Mouse (Mus musculus) brain, embryonic 14.5 days (tissue): ENCODE measurements around the gene Pcp4. TPM values are rescaled to one million over a fixed set of nuclear protein-coding genes. Genes with fewer than 3 reads are reported as not detected.

ENCODE experiments used
- DNase-seq: peaks from one replicate; pipeline ENCODE4 v3.0.0-alpha.2; 2011; ENCODE audit warnings: low read depth
- CTCF ChIP-seq: fragments of 200-500 bp; IDR thresholded peaks from 2 replicates; pipeline ENCODE4 v1.5.1; 2012; ENCODE audit warnings: inconsistent platforms, mild to moderate bottlenecking, moderate library complexity, borderline replicate concordance; ENCODE audit not compliant: insufficient read depth, insufficient read length; ENCODE audit errors: extremely low read depth
- POLR2A ChIP-seq: fragments of 200-500 bp; IDR thresholded peaks from 2 replicates; pipeline ENCODE4 v1.6.1; 2012; ENCODE audit warnings: mild to moderate bottlenecking, inconsistent platforms, borderline replicate concordance; ENCODE audit not compliant: poor library complexity, insufficient read depth, insufficient read length, severe bottlenecking; ENCODE audit errors: extremely low read depth
- polyA plus RNA-seq: library from polyadenylated mRNA; depleted of rRNA; stranded (reverse); fragments of >200 nt; gene quantifications from 2 replicates; pipeline ENCODE4 v1.2.3, GENCODE M21; 2012; rRNA removed

Pcp4 gene
- polyA plus RNA-seq: 76.6 and 125 TPM in 2 replicates

DNA sequence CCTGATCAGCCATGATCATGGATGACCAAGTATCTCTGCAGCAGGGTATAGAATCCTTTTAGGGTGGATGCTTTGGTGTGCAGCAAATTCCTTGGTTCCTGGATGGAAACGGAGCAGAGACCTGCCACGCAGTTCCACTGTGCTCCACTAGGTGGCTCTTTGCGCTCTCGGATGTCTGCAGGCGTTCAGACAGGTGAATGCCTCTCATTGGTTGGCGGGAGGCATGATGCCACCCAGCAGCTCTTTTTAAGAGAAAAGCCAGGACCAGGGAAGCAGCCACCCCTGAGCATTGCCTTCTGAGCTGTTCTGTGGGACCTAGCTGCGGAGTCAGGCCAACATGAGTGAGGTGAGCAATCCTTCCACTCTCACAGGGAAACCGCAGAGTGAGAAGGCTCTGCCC lies at the start of gene Pcp4:
Gene Pcp4 (plus strand): TSS at position 162 of the 400 bp plus-strand sequence.
- peak; percentile 92 for DNase-seq
- TF ChIP-seq CTCF: peak; percentile 99
- TF ChIP-seq POLR2A: no peak

DNA sequence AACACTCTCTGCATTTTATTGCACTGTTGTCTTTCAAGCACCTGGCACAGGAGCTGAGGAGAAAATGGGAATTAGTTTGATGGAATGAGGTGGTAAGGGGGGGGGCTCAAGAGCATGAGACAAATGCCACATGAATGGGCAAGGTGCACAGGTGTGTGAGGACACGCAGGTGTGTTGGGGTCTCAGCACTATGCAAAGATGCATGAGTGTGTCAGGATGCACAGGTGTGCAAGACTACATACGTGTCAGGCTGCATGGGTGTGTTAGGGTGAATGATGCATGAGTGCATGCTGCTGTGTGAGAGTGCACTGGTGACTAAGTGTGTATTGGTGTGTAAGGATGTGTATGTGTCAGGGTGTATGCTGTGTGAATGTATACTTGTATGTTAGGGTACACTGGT lies 42.4 kb upstream of the Pcp4 start:
- no peak for TF ChIP-seq CTCF
- DNase-seq: no peak

DNA sequence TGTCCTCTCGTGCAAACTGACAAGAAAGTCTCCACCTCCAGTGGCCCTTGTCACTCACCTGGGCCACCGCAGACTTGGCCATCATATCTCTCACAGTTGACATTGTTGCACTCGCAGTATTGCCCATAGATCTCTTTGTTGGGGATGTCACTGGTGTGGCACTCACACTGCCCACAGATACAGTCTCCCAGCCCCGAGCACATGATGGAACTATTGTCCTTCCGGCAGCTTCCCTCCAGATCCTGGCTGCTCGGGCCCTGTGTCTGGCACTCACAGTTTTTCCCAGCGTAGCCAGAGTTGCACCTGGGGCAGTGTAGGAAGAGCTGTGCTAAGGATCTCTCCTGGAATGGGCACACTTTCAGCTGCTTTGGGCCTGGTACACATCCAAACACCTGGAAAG lies 40.7 kb upstream of the Pcp4 start:
- DNase-seq: no peak
- TF ChIP-seq CTCF (no peak), POLR2A (no peak)

DNA sequence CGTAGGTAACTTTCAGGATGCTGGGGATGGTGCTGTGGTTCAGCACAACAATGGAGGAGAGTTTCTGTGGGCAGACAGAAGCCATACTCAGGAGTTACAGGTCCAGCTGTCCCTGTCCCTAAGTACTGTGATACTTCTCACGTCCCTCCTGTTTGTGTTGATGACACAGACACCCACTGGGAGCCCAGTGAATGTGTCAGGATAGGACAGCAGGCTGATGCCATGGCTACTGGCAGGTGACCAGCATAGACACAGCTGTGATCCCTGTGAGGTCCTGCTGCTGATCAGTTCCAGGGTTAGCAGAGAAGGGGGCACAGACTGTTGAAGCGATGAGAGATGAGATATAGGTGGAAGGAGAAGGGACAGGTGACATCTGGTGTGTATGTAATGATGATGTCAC lies 38.4 kb upstream of the Pcp4 start:
- TF ChIP-seq CTCF (no peak), POLR2A (no peak)
- no peak for DNase-seq

DNA sequence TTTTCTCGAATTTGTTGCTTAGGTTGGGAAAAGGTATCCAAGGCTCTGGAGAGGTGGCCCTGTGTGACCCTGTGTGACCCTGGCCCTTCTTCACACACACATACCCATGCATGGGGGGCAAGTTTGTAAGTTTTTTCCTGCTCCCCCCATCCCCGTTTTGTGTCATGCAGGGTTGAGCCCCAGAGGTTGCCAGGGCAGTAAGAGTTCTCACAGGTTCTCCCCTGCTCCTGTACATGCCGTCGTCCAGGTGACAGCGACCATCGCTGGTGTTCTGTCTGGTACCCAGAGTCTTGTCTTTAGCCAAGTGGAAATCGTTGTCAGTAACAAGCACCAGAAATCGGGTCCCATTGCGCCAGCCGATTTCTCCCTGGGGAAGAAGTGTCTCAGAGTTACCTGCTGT lies 34.1 kb upstream of the Pcp4 start:
- DNase-seq: no peak
- TF ChIP-seq POLR2A (no peak), CTCF (no peak)

DNA sequence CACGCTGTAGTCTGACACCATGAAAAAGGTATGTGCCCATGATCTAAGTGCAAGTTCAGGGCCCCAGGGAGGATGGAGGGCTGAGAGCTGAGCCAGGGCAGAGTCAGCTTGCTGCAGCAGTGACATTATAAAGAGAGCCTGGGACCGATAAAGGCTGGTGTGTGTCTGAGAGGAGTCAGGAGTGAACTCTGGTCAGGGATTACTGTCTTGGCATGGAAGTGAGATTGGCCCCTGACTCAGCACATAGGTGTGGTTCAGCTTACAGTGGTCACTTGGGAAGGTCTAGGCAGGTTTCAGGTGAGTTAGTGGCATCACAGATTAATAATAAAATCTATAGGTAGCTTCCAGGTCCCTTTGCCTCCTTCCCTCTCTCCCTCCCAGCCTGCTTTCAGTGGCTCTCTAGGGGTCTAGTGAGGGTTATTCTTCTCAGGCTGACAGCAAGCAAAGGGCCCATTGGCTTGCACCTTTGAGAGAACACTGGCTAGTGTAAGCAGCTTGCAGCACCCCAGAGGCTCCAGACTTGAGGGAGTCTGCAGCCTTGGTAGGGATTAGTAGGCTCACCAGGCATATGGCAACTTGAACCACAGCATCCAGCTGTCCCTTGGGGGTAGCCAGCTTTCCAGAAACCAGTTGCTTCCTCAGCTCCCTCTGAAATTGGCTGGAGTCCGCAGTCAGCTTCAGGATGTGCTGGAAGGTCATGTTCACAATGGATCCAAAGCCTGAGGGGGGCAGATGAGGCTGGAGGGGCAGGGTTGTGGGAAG lies 33.2 kb upstream of the Pcp4 start:
- DNase-seq: no peak
- no peak for TF ChIP-seq POLR2A
- TF ChIP-seq CTCF: no peak

DNA sequence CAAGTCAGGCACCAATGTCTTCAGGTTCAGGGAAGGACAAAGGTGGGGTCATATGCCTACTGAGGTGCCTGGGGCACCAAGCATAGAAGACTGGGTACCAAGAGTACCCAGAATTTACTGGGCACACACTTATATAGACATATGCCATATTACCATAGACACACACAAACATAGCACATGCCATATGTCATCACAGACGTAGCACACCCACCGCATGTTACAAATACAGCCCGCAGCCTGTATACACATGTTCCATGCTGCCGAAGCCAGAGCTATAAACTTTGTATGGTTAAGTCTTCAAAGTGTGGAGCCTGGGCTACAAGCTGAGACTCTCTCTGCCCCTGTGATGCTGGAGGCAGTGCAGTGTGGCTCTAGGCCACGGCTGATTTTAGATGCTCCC lies 28.5 kb upstream of the Pcp4 start:
- DNase-seq: peak; percentile 61
- no peak for TF ChIP-seq POLR2A
- TF ChIP-seq CTCF: no peak

DNA sequence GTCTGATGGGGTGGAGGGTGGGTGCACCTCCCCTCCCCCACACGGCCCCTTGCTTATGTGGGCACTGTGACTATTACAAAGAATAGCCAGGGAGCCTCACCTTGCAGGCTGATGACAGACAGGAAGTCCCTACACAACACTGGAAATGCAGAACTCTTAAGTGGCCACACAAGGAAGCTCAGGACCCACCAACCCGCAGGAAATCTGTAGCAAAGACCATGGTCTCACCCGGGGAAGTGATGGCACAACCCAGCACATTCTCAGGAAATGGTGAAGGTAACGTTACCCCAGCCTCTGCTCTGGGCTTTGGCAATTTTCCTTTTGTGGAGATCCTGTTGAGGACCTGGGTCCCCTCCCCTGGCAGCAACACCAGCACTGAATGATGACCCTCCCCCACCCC lies 27.7 kb upstream of the Pcp4 start:
- no peak for TF ChIP-seq POLR2A
- TF ChIP-seq CTCF: no peak
- no peak for DNase-seq

DNA sequence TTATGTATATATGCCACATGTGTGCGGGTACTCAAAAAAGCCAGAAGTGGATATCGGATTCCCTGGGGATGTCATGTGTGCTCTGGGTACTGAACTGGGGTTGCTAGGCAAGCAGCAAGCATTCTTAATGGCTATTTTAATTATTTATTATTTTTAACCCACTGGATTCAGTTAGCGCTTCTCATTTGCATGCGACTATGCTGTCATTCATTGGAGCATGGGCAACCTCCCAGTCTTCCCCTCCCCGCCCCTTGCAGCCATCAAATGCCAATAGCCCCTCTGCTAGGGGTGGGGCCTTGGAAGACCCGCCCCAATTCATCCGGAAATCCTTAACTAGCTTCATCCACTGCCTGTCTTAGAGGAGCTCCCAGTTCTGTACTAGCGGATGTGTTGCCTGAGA lies 26.5 kb upstream of the Pcp4 start:
- peak; percentile 63 for DNase-seq
- TF ChIP-seq POLR2A: no peak
- TF ChIP-seq CTCF: no peak

DNA sequence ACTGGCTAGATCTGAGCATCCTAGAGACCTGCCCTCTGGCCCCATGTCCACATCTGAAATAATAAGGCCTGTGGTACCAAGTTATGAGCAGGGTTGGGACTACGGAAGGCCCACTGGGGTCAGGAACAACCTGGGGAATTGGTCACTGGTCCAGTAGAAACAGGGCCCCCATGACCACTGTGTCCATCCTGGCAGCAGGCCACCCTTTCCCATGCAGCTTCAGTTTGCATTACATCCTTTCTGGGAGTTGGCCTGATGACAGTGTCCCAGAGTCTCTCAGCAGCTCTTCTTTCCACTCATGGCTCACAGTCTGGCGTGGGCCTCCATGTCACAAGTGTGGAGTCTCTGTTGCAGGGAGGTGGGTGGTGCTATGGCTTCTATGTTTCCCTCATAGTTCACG lies 25.6 kb upstream of the Pcp4 start:
- no peak for TF ChIP-seq CTCF
- TF ChIP-seq POLR2A: no peak
- no peak for DNase-seq

DNA sequence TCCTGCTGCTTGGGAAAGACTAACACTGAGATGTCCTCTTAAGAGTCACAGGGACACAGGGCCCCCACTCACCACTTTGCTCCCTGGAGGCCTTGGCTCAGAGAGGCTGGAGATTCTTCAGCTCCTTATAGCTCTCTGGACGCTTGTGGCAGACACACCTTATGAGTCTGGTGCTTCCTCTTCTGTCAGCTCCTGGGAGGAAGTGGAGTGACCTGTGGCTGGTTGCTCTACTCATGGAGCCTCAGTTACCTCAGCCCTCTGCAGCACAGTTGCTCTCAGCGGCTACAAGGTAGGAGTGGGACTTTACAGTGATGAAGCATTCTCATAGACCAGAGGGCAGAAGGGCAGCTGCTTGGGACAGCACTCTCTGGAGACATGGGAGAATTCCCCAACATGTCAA lies 23.9 kb upstream of the Pcp4 start, which contains the start of gene Itgb2l:
Gene Itgb2l (minus strand): TSS at position 152 of the 400 bp plus-strand sequence.
- no peak for TF ChIP-seq CTCF
- TF ChIP-seq POLR2A: no peak
- no peak for DNase-seq

DNA sequence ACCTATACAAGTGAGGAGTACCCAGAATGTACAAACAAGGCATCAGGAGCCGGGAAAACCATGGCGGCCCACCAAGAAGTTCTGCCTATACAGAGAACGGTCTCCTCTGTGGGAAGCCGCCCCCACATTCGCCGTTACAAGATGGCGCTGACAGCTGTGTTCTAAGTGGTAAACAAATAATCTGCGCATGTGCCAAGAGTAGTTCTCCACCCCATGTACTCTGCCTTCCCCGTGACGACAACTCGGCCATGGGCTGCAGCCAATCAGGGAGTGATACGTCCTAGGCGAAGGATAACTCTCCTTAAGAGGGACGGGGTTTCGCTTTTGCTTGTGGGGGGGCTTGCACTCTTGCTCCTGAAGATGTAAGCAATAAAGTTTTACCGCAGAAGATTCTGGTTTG lies 16.5 kb upstream of the Pcp4 start:
- peak; percentile 3 for DNase-seq

DNA sequence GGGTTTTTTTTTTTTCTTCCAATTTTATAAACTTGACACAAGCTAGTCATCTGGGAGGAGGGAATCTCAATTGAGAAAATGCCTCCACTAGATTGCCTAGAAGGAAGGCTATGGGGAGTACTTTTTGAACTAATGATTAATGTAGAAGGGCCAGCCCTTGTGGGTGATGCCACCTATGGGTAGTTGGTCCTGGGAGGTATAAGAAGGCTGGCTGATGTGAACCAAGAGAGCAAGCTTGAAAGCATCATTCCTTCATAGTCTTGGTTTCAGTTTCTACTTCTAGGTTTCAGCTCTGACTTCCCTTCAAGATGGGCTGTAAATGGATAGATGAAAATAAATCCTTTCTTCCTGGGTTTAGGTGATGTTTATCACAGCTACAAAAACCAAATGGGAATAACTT lies 13.3 kb upstream of the Pcp4 start:
- DNase-seq: no peak
- no peak for TF ChIP-seq CTCF
- TF ChIP-seq POLR2A: no peak

DNA sequence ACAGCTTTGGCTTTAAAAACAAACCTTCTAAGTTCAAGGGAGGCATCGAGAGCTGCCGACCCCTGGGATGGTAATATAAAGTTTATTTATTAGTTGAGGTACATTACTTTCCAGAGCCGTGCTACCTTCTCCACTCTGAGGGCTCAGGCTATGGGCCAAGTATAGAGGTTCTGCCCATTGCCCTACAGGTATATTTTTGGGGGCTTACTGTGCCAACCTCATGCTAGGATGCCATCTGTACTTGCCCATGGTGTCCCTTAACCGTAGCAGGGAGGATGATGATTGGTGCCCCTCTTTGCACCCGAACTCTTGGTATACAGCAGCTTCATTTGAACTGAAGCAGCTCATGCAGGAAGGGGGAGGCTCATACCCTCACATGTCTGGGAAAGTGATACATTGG lies 9.8 kb upstream of the Pcp4 start:
- no peak for DNase-seq
- TF ChIP-seq POLR2A (no peak), CTCF (no peak)
